Mouse (Mus musculus) kidney, adult 2 months (tissue): ENCODE measurements around the gene Rp9. TPM values are rescaled to one million over a fixed set of nuclear protein-coding genes. Genes with fewer than 3 reads are reported as not detected.

Source experiments
- DNase-seq: peaks from one replicate; pipeline ENCODE4 v3.0.0; 2021
- H3K27ac ChIP-seq: fragments of 200-500 bp; 2 replicates; pipeline ENCODE4 v1.5.1; 2012; ENCODE audit warnings: low read depth, low read length, control low read depth, inconsistent platforms; ENCODE audit not compliant: insufficient read depth
- H3K27me3 ChIP-seq: fragments of 200-500 bp; replicated peaks from 2 replicates; pipeline ENCODE4 v1.6.1; 2012; ENCODE audit warnings: mild to moderate bottlenecking, moderate library complexity, low read length, inconsistent platforms; ENCODE audit not compliant: control insufficient read depth, insufficient read depth
- H3K36me3 ChIP-seq: fragments of 200-500 bp; 2 replicates; pipeline ENCODE4 v1.6.1; 2012; ENCODE audit warnings: mild to moderate bottlenecking, moderate library complexity, low read length, inconsistent platforms; ENCODE audit not compliant: control insufficient read depth, insufficient read depth
- H3K4me1 ChIP-seq: fragments of 200-500 bp; 2 replicates; pipeline ENCODE4 v1.6.1; 2011; ENCODE audit warnings: low read length; ENCODE audit not compliant: control insufficient read depth, insufficient read depth
- H3K4me3 ChIP-seq: fragments of 200-500 bp; 2 replicates; pipeline ENCODE4 v1.5.1; 2011; ENCODE audit warnings: mild to moderate bottlenecking, low read depth, low read length, control low read depth; ENCODE audit not compliant: insufficient read depth
- CTCF ChIP-seq: fragments of 200-500 bp; conservative IDR thresholded peaks from 2 replicates; pipeline ENCODE4 v1.5.1; 2011; ENCODE audit warnings: low read depth, mild to moderate bottlenecking, control low read depth, low read length, moderate library complexity, mixed read lengths; ENCODE audit not compliant: insufficient read depth, insufficient read length
- POLR2A ChIP-seq: fragments of 200-500 bp; IDR thresholded peaks from one replicate; pipeline ENCODE4 v1.6.1; 2011; ENCODE audit warnings: low read depth, low read length, control low read depth
- WGBS: fragments of 180-500 bp; shearing (Covaris S2); methylation state at CpG from one replicate; pipeline ENCODE4 v1.1.7; 2018; 5-methylcytosine and 5-hydroxymethylcytosine counted together
- polyA plus RNA-seq: library from polyadenylated mRNA; depleted of rRNA; stranded (reverse); fragments of >200 nt; gene quantifications from 2 replicates; pipeline ENCODE4 v1.2.3, GENCODE M21; 2012

The Rp9 gene
- polyA plus RNA-seq, 1 experiment = 56.9 TPM

DNA sequence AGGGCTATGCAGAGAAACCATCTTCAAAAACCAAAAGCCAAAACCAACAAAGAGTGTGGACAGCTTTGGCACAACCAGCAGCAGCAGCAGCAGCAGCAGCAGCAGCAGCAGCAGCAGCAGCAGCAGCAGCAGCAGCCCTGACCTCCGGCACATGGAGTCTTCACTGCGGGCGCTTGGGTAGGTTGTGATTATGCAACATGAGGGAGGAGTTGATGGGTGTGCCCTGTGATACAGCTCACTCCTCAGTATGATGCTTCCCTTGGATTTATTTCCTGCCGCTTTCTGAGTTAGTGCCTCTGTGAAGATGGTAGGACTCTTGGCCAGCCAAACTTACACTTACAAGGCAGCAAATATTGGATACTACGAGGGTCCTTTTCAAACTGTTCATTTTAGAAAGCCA, 22.3 kb downstream of the Rp9 start:
- TF ChIP-seq POLR2A (no peak), CTCF (no peak)
- DNase-seq = no peak
- WGBS = 77% methylated on average over 5 of the region's 5 CpGs
- Histone ChIP-seq H3K4me3 (no peak overlapping the region), H3K27me3 (no peaks in the 10 kb centered on the region), H3K36me3 (peaks cover 3% of the 10 kb centered on the region), H3K4me1 (no peaks in the 10 kb centered on the region), H3K27ac (no peak overlapping the region)

DNA sequence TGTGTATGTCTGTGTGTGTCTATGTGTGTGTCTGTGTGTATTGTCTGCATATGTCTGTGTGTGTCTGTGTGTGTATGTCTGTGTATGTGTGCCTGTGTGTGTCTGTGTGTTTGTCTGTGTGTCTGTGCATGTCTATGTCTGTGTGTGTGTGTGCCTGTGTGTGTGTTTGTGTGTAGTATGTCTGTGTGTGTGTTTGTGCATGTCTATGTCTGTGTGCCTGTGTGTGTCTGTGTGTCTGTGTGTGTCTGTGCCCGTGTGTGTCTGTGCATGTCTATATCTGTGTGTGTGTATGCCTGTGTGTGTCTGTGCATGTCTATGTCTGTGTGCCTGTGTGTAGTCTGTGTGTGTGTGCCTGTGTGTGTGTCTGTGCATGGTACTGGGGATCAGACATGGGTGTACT, 24.4 kb downstream of the Rp9 start:
- H3K4me3 ChIP-seq = no peak overlapping the region
- no peak for TF ChIP-seq CTCF

DNA sequence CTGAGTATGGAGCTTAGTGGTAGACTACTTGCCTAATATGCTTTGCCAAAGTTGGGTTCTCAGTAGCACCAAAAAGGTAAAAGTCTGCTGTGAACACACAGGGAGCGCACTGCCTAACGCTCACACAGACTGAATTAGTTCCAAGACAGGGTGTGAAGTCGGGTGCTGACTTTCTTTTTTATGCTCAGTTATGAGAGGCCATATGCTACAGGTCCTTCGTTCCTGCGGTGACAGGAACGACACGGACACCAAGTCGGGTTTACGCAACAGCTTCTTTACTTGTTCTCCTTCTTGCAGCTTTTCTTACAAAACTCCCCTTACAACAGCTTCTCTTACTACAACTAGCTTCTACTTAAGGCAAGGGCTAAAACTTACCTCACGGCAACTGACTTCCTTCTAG, 26.4 kb downstream of the Rp9 start:
- DNase-seq = no peak
- Histone ChIP-seq H3K4me1 (no peaks in the 10 kb centered on the region), H3K36me3 (no peaks in the 10 kb centered on the region), H3K27me3 (no peaks in the 10 kb centered on the region), H3K27ac (no peak overlapping the region), H3K4me3 (no peak overlapping the region)
- 92% methylated on average over 10 of the region's 10 CpGs for WGBS
- TF ChIP-seq POLR2A = no peak
- no peak for TF ChIP-seq CTCF

More for the DNA sequence above, 24.4 kb downstream of the Rp9 start:
- 85% methylated on average over 1 of the region's 1 CpGs for WGBS
- no peak for DNase-seq
- Histone ChIP-seq H3K27me3 (no peaks in the 10 kb centered on the region), H3K27ac (no peak overlapping the region), H3K4me1 (no peaks in the 10 kb centered on the region), H3K36me3 (no peaks in the 10 kb centered on the region)

DNA sequence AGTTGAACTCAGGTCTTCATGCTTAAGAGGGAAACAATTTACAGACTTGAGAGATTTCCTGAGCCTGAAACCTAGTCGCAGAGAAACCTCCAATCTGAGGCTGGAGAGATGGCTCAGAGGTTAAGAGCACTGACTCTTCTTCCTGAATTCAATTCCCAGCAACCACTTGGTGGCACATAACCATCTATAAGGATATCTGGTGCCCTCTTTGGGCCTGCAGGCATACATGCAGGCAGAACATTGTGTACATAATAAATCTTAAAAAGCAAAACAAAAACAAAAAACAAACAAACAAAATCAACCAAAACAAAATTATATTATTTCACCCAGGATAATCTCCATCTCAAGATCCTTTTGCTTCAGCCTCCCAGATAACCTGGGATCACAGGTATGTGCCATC, 30.7 kb downstream of the Rp9 start:
- H3K27ac ChIP-seq = no peak overlapping the region
- DNase-seq = no peak
- no peak for TF ChIP-seq POLR2A
- TF ChIP-seq CTCF = no peak
- no peak overlapping the region for H3K4me3 ChIP-seq
- no peaks in the 10 kb centered on the region for H3K27me3 ChIP-seq
- WGBS = 69% methylated on average over 1 of the region's 1 CpGs
- no peaks in the 10 kb centered on the region for H3K36me3 ChIP-seq
- no peaks in the 10 kb centered on the region for H3K4me1 ChIP-seq

DNA sequence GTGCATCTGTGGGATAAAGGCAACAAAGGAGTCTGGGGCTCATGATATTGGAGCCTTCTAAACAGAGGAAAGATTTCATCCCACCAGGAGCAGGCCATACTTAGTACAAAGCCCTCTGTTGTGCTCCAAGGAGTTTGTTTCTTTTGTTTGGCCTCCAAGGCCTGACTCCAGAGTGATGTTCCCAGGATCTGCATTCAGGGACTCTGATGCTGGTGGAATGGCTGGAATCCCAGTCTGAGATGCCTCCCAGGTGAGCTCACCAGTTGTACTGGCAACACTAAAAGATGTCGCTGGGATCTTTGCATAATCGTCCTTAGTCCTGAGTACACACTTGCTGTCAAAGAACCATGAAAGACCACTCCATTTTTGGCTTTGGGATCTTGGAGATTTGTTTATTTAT, 35.4 kb downstream of the Rp9 start:
- Histone ChIP-seq H3K4me3 (no peak overlapping the region), H3K36me3 (no peaks in the 10 kb centered on the region), H3K4me1 (no peaks in the 10 kb centered on the region), H3K27me3 (no peaks in the 10 kb centered on the region), H3K27ac (no peak overlapping the region)
- DNase-seq = no peak
- TF ChIP-seq POLR2A (no peak), CTCF (no peak)
- 93% methylated on average over 2 of the region's 2 CpGs for WGBS

DNA sequence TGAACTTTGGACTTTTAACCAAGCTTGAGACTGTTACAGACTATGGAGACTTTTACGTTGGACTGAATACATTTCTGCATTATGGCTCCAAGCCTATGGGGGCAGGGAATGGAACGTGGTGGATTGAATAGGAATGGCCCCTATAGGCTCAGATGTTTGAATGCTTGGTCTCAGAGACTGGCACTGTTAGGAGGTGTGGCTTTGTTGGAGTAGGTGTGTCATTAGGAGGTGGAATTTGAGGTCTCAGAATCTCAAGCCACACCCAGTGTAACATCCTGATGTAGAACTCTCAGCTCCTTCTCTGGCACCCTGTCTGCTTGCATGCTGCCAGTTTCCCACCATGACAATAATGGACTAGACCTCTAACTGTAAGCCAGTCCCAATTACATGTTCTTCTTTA, 36.3 kb downstream of the Rp9 start:
- Histone ChIP-seq H3K4me1 (no peaks in the 10 kb centered on the region), H3K27me3 (no peaks in the 10 kb centered on the region), H3K4me3 (no peak overlapping the region), H3K36me3 (no peaks in the 10 kb centered on the region), H3K27ac (no peak overlapping the region)
- TF ChIP-seq POLR2A (no peak), CTCF (no peak)
- WGBS = 74% methylated on average over 2 of the region's 2 CpGs
- no peak for DNase-seq

DNA sequence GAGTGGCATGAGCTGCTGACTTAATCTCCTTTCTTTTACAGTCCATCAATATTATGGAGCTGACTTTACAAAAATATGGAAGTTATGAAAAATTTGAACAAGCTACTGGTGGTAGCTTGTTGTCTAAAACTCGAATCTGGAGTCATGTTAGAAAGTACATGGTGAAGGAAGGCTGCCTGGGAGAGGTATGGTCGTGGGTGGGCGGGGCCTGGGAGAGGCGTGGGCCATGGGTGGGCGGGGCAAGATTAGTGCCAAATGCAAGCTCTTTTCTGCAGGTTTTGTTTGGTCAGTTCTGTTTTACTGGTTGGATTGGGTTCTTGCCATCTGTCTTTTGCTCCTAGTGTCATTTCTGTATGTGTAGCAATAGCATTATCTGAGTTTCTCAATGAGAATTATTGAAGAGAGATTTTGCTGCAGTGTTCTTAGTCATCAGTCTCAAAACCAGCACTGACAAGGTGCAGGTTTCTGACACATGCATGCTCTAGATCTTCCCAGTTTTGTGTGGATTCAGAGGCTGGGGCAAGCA, 39.2 kb downstream of the Rp9 start:
- TF ChIP-seq POLR2A = no peak
- TF ChIP-seq CTCF = no peak
- no peaks in the 10 kb centered on the region for H3K27me3 ChIP-seq
- DNase-seq = no peak
- no peaks in the 10 kb centered on the region for H3K36me3 ChIP-seq
- H3K27ac ChIP-seq = no peak overlapping the region
- H3K4me3 ChIP-seq = no peak overlapping the region
- H3K4me1 ChIP-seq = no peaks in the 10 kb centered on the region
- WGBS = 20% methylated on average over 5 of the region's 5 CpGs
